Mouse (Mus musculus) cerebellum, adult 2 months (tissue): ENCODE results near the gene Grap. TPM values are rescaled to one million over a fixed set of nuclear protein-coding genes. Genes with fewer than 3 reads are reported as not detected.
A peak's percentile ranks its signal among the peaks of the same experiment; 100 is the strongest.

Source experiments
- DNase-seq, 2 experiments: peaks; one replicate each; pipeline ENCODE4 v3.0.0; 2021
- H3K27ac ChIP-seq: fragments of 200-500 bp; 2 replicates; pipeline ENCODE4 v1.5.1; 2012; ENCODE audit warnings: low read length, control low read depth, inconsistent platforms; ENCODE audit not compliant: insufficient read depth
- H3K27me3 ChIP-seq: fragments of 200-500 bp; 2 replicates; pipeline ENCODE4 v1.6.1; 2012; ENCODE audit warnings: inconsistent platforms, mild to moderate bottlenecking, low read length, moderate library complexity; ENCODE audit not compliant: control insufficient read depth, insufficient read depth
- H3K4me1 ChIP-seq: fragments of 200-500 bp; 2 replicates; pipeline ENCODE4 v1.6.1; 2011; ENCODE audit warnings: low read length; ENCODE audit not compliant: control insufficient read depth, insufficient read depth
- H3K4me3 ChIP-seq: fragments of 200-500 bp; replicated peaks from 2 replicates; pipeline ENCODE3; 2011; ENCODE audit warnings: mild to moderate bottlenecking, low read depth, low read length, control low read depth; ENCODE audit not compliant: insufficient read depth
- CTCF ChIP-seq: fragments of 200-500 bp; IDR thresholded peaks from 2 replicates; pipeline ENCODE4 v1.5.1; 2011; ENCODE audit warnings: low read depth, mild to moderate bottlenecking, control low read depth, low read length, moderate library complexity, borderline replicate concordance; ENCODE audit not compliant: insufficient read depth
- POLR2A ChIP-seq: fragments of 200-500 bp; IDR thresholded peaks from 2 replicates; pipeline ENCODE4 v1.6.1; 2011; ENCODE audit warnings: low read length, control low read depth, borderline replicate concordance; ENCODE audit not compliant: insufficient read depth
- WGBS: fragments of 180-500 bp; shearing (Covaris S2); methylation state at CpG from one replicate; pipeline ENCODE4 v1.1.7; 2018; 5-methylcytosine and 5-hydroxymethylcytosine counted together
- polyA plus RNA-seq: library from polyadenylated mRNA; depleted of rRNA; stranded (reverse); fragments of >200 nt; gene quantifications from 2 replicates; pipeline ENCODE4 v1.2.3, GENCODE M21; 2012

Grap gene
- polyA plus RNA-seq, 1 experiment: 5.4 TPM

DNA sequence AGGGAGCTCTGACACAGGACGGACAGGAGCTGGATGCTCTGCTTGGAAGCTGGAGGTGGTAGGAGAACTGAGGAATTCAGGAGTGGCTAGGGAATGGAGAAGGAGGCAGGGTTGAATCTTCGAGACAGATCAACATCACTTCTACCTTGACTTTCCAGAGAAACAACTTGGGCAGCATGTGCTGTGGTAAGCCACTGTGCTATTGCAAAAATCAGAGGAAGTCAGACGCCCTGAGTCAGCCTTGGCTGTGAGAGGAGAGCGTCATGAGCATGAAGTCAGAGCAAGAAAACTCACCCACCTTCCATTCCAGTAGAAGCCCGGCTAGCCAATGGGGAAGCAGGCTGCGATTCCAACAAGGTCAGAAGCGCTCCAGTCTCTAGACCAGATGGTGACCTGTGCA is 11.0 kb upstream of the Grap start:
- WGBS: 76% methylated on average over 7 of the region's 7 CpGs
- DNase-seq: no peak
- no peak overlapping the region for H3K4me3 ChIP-seq
- H3K27me3 ChIP-seq: no peaks in the 10 kb centered on the region
- no peaks in the 10 kb centered on the region for H3K4me1 ChIP-seq
- no peak for TF ChIP-seq POLR2A
- no peak for TF ChIP-seq CTCF
- H3K27ac ChIP-seq: no peak overlapping the region

DNA sequence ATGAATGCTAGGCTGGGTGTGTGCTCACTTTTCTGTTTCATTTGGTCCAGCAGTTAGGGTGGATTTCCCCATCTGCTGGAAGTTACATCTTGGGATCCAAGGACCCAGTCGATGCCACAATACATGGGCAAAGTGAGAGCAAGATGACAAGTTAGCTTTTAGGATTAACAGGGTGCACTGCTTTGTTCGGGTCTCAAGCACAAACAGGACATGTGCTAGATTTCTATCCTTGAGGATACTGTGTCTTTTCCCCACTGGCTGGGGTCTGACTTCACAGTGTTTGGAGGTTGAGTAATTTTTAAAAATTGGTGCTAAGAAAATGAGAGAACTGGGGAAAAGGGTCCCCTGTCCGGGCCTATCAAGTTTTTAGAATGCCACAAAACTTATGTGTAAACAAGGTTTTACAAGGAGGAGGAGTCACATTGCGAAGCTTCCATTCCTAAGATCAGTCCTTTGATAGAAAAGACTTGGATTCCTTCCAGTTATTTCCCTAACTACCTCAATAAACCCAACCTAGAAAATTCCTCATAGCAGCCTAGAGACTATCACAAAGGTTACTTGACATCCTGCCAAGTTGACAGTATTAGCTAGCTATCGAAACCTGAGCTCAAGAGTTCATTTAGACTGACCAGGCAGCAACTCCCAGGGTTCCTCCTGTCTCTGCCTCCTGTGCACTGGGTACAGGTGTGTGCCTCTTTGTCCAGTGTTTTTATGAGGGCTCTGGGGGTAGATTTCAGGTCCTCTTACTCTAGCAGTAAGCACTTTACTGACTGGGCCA is 9.7 kb upstream of the Grap start:
- Histone ChIP-seq H3K27ac (no peak overlapping the region), H3K27me3 (no peaks in the 10 kb centered on the region), H3K4me1 (peaks cover 5% of the 10 kb centered on the region), H3K4me3 (no peak overlapping the region)
- no peak for TF ChIP-seq CTCF
- no peak for TF ChIP-seq POLR2A
- no peak for DNase-seq
- WGBS: 90% methylated on average over 5 of the region's 5 CpGs

DNA sequence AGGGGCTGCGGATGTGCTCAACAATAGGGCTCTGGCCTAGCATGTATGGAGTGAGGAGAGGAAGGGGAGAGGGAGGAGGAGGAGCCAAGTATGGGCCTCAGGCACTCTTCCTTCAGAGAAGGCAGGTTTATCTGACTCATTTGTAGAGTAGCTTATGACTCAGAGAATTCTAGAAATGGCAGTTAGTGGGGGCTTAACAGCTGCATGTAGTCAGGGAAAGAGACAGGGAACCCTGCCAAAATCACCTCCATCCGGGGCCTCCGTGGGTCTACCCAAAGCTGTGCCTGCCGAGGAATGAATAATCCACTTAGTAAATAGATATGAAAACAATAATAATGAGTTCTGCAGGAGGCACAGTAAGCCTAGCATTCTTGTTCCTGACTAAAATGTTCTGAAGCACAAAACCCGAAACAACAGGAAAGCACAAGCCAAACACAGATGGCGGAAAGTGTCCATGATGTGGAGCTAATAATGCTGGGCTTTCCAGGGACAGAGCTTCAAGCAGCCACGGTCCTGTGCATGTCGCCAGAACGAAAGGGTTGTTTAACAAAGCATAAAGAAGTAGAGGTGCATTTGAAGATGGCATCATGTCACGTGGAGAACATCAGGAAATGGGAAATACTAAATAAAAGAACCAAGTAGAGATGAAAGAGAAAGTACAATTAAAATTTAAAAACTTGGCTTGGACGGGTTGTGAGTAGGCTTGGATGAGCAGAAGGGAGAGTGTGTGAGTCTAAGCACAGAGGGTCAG is 8.3 kb upstream of the Grap start:
- no peak for TF ChIP-seq CTCF
- no peak for TF ChIP-seq POLR2A
- Histone ChIP-seq H3K4me1 (peaks cover 9% of the 10 kb centered on the region), H3K4me3 (no peak overlapping the region), H3K27me3 (no peaks in the 10 kb centered on the region), H3K27ac (no peak overlapping the region)
- no peak for DNase-seq
- WGBS: 51% methylated on average over 11 of the region's 11 CpGs

DNA sequence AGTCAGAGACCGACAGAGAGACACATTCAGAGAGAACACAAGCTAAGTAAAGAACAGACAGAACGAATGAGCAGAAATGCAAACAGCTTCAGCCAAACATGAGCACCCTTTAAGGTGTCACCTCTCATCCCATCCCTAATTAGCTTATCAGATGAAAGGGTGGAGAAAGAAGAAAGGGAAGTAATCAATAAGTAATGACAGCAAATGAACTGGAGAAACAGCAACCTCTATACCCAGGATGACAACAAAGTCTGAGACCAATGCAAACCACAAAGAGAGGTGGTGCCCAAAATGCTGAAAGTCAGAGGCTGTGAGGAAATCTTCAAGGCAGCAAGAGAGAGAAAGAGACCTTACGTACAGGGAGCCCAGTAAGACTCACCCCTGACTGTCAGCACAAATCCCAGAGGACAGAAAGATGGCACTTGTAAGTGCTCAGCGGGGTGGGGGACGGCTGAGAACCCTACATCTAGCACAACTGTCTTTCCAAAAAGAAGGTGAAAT is 7.7 kb upstream of the Grap start:
- no peak for TF ChIP-seq POLR2A
- TF ChIP-seq CTCF: no peak
- no peaks in the 10 kb centered on the region for H3K27me3 ChIP-seq
- peaks cover 9% of the 10 kb centered on the region for H3K4me1 ChIP-seq
- H3K4me3 ChIP-seq: no peak overlapping the region
- no peak overlapping the region for H3K27ac ChIP-seq
- WGBS: 84% methylated on average over 5 of the region's 5 CpGs
- DNase-seq: no peak

DNA sequence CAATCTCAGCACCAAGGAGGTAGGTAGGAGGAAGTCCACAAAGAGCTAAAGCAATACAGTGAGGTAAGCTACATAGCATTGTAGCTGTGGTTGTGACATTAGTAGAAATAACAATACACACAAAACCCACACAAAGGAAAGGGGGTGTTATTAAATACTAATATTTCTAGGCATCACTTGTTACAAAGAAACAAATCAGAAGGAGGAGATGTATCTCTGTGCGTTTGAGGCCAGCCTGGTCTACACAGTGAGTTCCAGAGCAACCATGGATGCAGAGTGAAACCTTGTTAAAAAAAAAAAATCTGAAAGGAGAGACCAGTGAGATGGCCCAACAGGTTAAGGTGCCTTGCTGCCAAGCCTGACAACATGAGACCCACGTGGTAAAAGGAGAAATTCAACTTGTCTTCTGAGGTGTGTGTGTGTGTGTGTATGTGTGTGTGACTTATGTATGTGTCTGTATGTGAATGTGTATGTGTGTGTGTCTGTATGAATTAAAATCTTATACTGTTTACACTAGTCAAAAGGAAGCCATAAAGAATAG is 6.5 kb upstream of the Grap start:
- no peak overlapping the region for H3K4me3 ChIP-seq
- H3K27me3 ChIP-seq: no peaks in the 10 kb centered on the region
- no peak overlapping the region for H3K27ac ChIP-seq
- WGBS: 77% methylated on average over 2 of the region's 2 CpGs
- TF ChIP-seq POLR2A: no peak
- TF ChIP-seq CTCF: no peak
- DNase-seq: no peak
- peaks cover 9% of the 10 kb centered on the region for H3K4me1 ChIP-seq

DNA sequence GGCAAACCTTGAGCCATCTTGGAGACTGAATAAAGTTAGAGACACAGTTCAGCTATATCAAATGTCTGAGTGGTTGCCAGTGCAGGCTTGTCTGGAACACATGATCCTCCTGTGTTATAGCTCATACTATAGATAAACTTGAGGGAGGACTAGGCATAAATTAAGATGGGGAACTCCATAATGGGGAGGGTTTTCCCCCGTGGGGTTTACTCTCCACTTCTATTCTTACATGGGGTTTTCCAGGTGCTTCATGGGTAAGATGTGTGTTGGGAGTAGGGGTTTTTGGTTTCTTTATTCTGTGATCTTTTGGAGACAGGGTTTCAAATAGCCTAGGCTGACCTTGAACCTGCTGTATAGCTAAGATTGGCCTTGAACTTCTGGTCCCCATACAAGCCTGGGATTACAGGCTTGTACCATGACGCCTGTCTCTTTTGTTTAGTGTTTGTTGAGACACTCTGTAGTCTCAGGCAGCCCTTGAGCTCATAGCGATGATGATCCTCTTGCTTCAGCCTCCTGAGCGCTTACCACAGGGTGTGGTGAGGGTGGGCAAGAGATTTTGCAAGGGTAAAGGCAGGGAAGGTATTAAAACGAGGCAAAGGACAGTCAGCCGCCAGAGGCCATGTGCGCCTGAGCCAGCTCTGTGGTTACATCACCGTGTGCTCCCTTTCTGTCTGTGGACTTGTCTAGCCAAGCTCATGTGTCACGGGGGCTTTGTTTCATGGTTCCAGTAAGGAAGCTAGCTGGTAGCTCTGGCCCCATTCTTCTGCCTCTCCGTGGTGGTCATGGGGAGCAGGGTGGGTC is 5.8 kb upstream of the Grap start:
- DNase-seq: no peak
- Histone ChIP-seq H3K27me3 (no peaks in the 10 kb centered on the region), H3K4me1 (peaks cover 9% of the 10 kb centered on the region), H3K27ac (no peak overlapping the region), H3K4me3 (no peak overlapping the region)
- TF ChIP-seq POLR2A: no peak
- TF ChIP-seq CTCF: no peak
- 75% methylated on average over 10 of the region's 10 CpGs for WGBS

DNA sequence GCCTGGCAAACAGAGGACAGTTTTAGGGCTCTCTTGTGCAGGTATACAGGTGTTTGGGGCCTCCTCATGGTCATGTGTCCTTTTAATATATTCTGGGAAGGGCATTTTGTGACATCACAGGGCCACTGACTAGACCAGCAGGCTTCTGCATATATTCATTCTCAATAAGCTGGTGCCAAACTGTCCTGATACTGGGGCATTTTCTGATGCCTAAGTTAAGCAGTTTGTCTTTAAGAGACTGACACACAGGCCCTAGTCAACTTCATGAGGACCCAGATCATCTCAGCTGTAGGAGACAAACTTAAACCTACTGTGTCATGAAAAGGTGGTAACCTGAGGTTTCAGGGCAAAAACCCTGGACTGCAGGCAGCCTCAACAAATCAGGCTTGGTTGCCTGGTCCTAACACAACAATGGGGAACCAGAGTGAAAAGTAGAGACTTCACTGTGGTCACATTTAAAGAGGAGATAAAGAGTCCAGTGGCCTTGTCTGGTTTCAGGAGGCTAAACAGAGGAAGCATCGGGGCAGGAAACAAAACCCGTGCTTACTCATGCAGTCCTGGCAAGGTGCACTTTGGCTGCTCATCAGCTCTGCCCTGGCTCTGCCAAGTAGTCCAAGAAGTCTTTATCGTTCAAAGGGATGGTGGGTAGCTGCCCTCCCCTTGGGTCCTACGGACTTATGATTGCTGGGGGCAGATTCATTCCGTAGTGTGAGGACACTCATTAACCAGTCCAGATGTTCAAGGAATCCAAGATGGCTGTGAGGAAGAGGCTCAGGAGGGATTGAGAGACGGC is 4.9 kb upstream of the Grap start:
- no peak overlapping the region for H3K27ac ChIP-seq
- H3K4me1 ChIP-seq: peaks cover 9% of the 10 kb centered on the region
- H3K27me3 ChIP-seq: no peaks in the 10 kb centered on the region
- no peak overlapping the region for H3K4me3 ChIP-seq
- DNase-seq: peak; percentile 37 to 54
- no peak for TF ChIP-seq POLR2A
- TF ChIP-seq CTCF: no peak
- WGBS: 25% methylated on average over 6 of the region's 6 CpGs
